Mouse (Mus musculus) embryonic fibroblast, embryonic 13.5 days (primary cell): ENCODE measurements around the gene Gm20388.

Source experiments
- CTCF ChIP-seq: IDR thresholded peaks from 2 replicates; pipeline ENCODE4 v1.5.1; 2011; ENCODE audit warnings: mild to moderate bottlenecking, control low read depth, low read length, moderate library complexity, borderline replicate concordance; ENCODE audit not compliant: insufficient read depth
- POLR2A ChIP-seq: IDR thresholded peaks from 2 replicates; pipeline ENCODE4 v1.6.1; 2011; ENCODE audit warnings: low read depth, mild to moderate bottlenecking, control low read depth, low read length, moderate library complexity

GRCm38 (mm10) chr8:124200400-124200799 is 4289.8 kb downstream of the Gm20388 start:
- TF ChIP-seq POLR2A (no peak), CTCF (no peak)
